Mouse (Mus musculus) liver, embryonic 13.5 days (tissue): ENCODE measurements around the gene Ak9. TPM values are rescaled to one million over a fixed set of nuclear protein-coding genes. Genes with fewer than 3 reads are reported as not detected.
"Not testable (repeated sequence)": the region's sequence is repeated elsewhere in the genome, so short reads cannot be mapped to it uniquely, and the experiment has no call there.

ENCODE experiments used
- ATAC-seq: fragments of 200-750 bp; cut with Nextera tagmentation; 2 replicates; pipeline ENCODE4 v1.8.0; 2017; ENCODE audit warnings: low read depth, mild to moderate bottlenecking, moderate number of reproducible peaks, moderate library complexity
- DNase-seq: peaks from one replicate; pipeline ENCODE4 v3.0.0; 2022
- H3K27ac ChIP-seq: fragments of 300-500 bp; sonication (generic); 2 replicates; pipeline ENCODE4 v1.5.1; 2015; ENCODE audit warnings: moderate library complexity, mild to moderate bottlenecking, inconsistent platforms
- H3K27me3 ChIP-seq: fragments of 300-500 bp; sonication (generic); 2 replicates; pipeline ENCODE4 v1.6.1; 2015; ENCODE audit warnings: mild to moderate bottlenecking, inconsistent platforms
- H3K36me3 ChIP-seq: fragments of 300-500 bp; sonication (generic); 2 replicates; pipeline ENCODE4 v1.6.1; 2015; ENCODE audit warnings: mild to moderate bottlenecking, inconsistent platforms
- H3K4me1 ChIP-seq: fragments of 300-500 bp; sonication (generic); replicated peaks from 2 replicates; pipeline ENCODE4 v1.6.1; 2015; ENCODE audit warnings: inconsistent platforms
- H3K4me2 ChIP-seq: fragments of 300-500 bp; sonication (generic); 2 replicates; pipeline ENCODE4 v1.6.1; 2015; ENCODE audit warnings: inconsistent platforms, mild to moderate bottlenecking, moderate library complexity
- H3K4me3 ChIP-seq: fragments of 300-500 bp; sonication (generic); replicated peaks from 2 replicates; pipeline ENCODE4 v1.5.1; 2015; ENCODE audit warnings: mild to moderate bottlenecking, inconsistent platforms
- H3K9ac ChIP-seq: fragments of 300-500 bp; sonication (generic); 2 replicates; pipeline ENCODE4 v1.6.1; 2015; ENCODE audit warnings: mild to moderate bottlenecking, inconsistent platforms
- H3K9me3 ChIP-seq: fragments of 300-500 bp; sonication (generic); replicated peaks from 2 replicates; pipeline ENCODE4 v1.6.1; 2016; ENCODE audit warnings: inconsistent platforms
- WGBS: fragments of 180-500 bp; shearing (Covaris S2); methylation state at CpG from one replicate; pipeline ENCODE4 v1.1.7; 2015; ENCODE audit not compliant: insufficient replicate concordance; 5-methylcytosine and 5-hydroxymethylcytosine counted together
- polyA plus RNA-seq: library from polyadenylated mRNA; unstranded; fragments of >200 nt; fragmentation: Nextera tagmentation; extraction: Ambion mirVana; gene quantifications from 2 replicates; pipeline ENCODE4 v1.2.1, GENCODE M21; 2015

Ak9 gene
- polyA plus RNA-seq, 1 experiment from 2014 or later: not detected

DNA sequence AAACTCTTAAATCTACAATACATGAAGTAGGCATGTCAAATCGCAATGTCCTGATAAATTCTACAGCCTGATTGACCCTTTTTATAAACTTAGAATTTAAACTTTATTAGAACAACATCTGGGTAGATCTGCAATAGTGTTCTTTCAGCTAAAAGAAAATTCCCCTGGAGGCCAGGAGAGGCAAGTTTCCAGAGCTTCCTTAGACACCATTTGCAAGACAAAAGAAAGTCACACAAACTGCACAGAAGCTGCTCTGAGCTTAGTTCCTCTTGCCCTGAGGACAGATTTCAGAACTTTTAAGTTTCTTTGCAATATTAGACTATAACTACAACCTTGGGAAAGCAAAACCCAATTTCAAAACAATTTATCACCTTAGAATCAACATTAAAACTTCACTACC, 109.7 kb downstream of the Ak9 start:
- WGBS: 63% methylated on average over 1 of the region's 1 CpGs
- not testable (repeated sequence) for ATAC-seq

DNA sequence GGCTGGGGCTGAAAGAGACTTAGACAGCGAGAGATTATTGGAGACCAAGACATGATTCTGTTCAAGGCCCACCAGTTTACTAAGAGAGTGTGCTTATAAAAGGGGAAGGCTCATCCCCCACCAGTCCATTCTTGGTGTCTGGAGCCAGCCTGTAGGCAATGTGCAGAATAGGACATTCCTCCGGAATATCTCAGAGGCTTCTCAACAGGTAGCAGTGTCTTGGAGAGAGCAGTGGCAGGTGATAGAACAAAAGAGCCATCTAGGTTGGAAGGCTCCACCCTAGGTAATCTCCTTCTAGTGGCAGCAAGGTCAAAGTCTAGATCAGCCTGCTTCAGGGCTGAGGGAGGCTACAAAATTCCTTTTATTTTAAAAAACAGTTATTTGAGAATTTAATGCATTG, 111.6 kb downstream of the Ak9 start:
- not testable (repeated sequence) for DNase-seq, H3K4me3 ChIP-seq
- 64% methylated on average over 2 of the region's 2 CpGs for WGBS

More for the DNA sequence above, 109.7 kb downstream of the Ak9 start:
- not testable (repeated sequence) for H3K9ac ChIP-seq, H3K9me3 ChIP-seq, H3K4me2 ChIP-seq, DNase-seq, H3K36me3 ChIP-seq, H3K4me1 ChIP-seq, H3K4me3 ChIP-seq, H3K27me3 ChIP-seq, H3K27ac ChIP-seq

DNA sequence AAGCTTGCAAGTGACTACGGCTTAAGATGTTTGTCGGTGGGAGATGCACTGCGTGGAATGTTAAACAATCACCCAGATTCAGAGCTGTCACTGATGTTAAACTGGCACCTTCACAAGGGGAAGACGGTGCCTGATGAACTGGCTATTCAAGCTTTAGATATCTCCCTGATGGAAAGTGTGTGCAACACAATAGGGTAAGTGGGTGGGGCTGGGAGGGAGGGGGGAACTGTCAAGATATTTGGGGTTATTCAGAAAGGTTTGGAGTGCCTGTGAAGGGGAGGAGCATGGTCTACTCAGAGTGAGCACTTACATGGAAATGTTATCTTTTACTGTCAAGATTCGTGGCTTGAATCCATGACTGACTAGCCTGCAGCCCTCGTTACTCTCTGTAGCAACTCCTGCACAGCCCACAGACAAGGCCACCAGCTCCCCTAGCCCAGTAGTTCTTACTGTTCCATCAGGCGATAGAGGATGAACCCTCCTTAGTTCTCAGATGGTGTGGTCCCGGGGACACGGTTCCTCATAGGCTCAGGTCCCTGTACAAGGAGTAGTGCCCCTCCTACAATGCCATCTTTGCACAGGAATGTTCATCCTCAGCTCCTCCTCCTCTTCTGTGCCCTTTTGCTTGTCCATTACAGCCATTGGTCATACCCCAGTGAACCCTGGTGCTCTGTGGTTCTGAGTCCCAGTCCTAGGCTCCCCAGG, 116.9 kb downstream of the Ak9 start:
- no peak for ATAC-seq
- DNase-seq: no peak
- Histone ChIP-seq H3K4me1 (no peaks in the 10 kb centered on the region), H3K27me3 (no peaks in the 10 kb centered on the region), H3K4me2 (no peak overlapping the region), H3K27ac (no peak overlapping the region), H3K4me3 (no peak overlapping the region), H3K36me3 (no peaks in the 10 kb centered on the region), H3K9ac (no peak overlapping the region), H3K9me3 (no peaks in the 10 kb centered on the region)
- 57% methylated on average over 9 of the region's 9 CpGs for WGBS

More for the DNA sequence above, 111.6 kb downstream of the Ak9 start:
- H3K27ac ChIP-seq, H3K36me3 ChIP-seq, H3K9ac ChIP-seq, H3K9me3 ChIP-seq, H3K27me3 ChIP-seq, ATAC-seq, H3K4me2 ChIP-seq, H3K4me1 ChIP-seq: not testable (repeated sequence)

- ATAC-seq: no peak
- 78% methylated on average over 2 of the region's 2 CpGs for WGBS
- no peak overlapping the region for H3K4me2 ChIP-seq
- H3K27ac ChIP-seq: no peak overlapping the region
- no peak for DNase-seq
- H3K4me1 ChIP-seq: no peaks in the 10 kb centered on the region
- no peak overlapping the region for H3K4me3 ChIP-seq
- H3K36me3 ChIP-seq: no peaks in the 10 kb centered on the region
- H3K9ac ChIP-seq: no peak overlapping the region
- H3K27me3 ChIP-seq: no peaks in the 10 kb centered on the region
- no peaks in the 10 kb centered on the region for H3K9me3 ChIP-seq
These were observed 119.9 kb downstream of the Ak9 start for GRCm38 (mm10) chr10:41423681-41424080.

- H3K27me3 ChIP-seq: no peaks in the 10 kb centered on the region
- H3K27ac ChIP-seq: no peak overlapping the region
- ATAC-seq: no peak
- no peak for DNase-seq
- no peaks in the 10 kb centered on the region for H3K36me3 ChIP-seq
- no peaks in the 10 kb centered on the region for H3K9me3 ChIP-seq
- H3K4me3 ChIP-seq: no peak overlapping the region
- 42% methylated on average over 6 of the region's 6 CpGs for WGBS
- no peaks in the 10 kb centered on the region for H3K4me1 ChIP-seq
- no peak overlapping the region for H3K4me2 ChIP-seq
- H3K9ac ChIP-seq: no peak overlapping the region
These were observed 122.6 kb downstream of the Ak9 start for GRCm38 (mm10) chr10:41426368-41426767.

GRCm38 (mm10) chr10:41434624-41435023, 130.8 kb downstream of the Ak9 start:
- H3K27me3 ChIP-seq: 0 out of 2 replicates have a peak, but pooled peaks cover 8% of the 10 kb centered on the region
- H3K9ac ChIP-seq: no peak overlapping the region
- ATAC-seq (no peak), DNase-seq (peak; percentile 13)
- no peaks in the 10 kb centered on the region for H3K9me3 ChIP-seq
- no peaks in the 10 kb centered on the region for H3K36me3 ChIP-seq
- WGBS: 26% methylated on average over 4 of the region's 4 CpGs
- H3K4me3 ChIP-seq: no peak overlapping the region
- no peaks in the 10 kb centered on the region for H3K4me1 ChIP-seq
- H3K4me2 ChIP-seq: no peak overlapping the region
- no peak overlapping the region for H3K27ac ChIP-seq

GRCm38 (mm10) chr10:41435141-41435540, 131.4 kb downstream of the Ak9 start:
- H3K36me3 ChIP-seq: no peaks in the 10 kb centered on the region
- no peak overlapping the region for H3K4me2 ChIP-seq
- no peaks in the 10 kb centered on the region for H3K4me1 ChIP-seq
- H3K27ac ChIP-seq: no peak overlapping the region
- H3K9ac ChIP-seq: no peak overlapping the region
- H3K4me3 ChIP-seq: no peak overlapping the region
- H3K9me3 ChIP-seq: no peaks in the 10 kb centered on the region
- WGBS: 30% methylated on average over 3 of the region's 3 CpGs
- ATAC-seq (no peak), DNase-seq (no peak)
- 0 out of 2 replicates have a peak, but pooled peaks cover 8% of the 10 kb centered on the region for H3K27me3 ChIP-seq

DNA sequence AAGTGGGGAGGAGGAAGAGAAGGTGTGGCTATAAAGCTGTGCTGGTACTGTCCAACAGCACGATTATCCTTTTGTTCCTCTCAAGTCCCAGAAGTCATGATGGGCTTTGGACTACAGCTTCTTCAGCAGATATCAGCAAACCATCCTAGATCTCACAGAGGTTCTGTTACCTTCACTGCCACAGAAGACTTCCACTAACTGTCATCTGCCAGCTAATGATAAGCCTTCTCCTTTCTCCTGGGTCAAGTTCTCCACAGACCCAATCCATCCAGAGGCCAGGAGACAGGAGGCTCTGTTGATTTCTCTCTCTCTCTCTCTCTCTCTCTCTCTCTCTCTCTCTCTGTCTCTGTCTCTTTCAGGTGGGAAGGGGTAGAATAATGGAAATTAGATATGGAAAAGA, 144.4 kb downstream of the Ak9 start:
- Histone ChIP-seq H3K9me3 (no peaks in the 10 kb centered on the region), H3K4me1 (peaks cover 40% of the 10 kb centered on the region), H3K4me3 (no peak overlapping the region), H3K9ac (no peak overlapping the region), H3K4me2 (no peak overlapping the region), H3K36me3 (peaks cover 14% of the 10 kb centered on the region), H3K27ac (no peak overlapping the region), H3K27me3 (0 out of 2 replicates have a peak, but pooled peaks cover 4% of the 10 kb centered on the region)
- no peak for DNase-seq
- ATAC-seq: no peak
- 26% methylated on average over 1 of the region's 1 CpGs for WGBS

DNA sequence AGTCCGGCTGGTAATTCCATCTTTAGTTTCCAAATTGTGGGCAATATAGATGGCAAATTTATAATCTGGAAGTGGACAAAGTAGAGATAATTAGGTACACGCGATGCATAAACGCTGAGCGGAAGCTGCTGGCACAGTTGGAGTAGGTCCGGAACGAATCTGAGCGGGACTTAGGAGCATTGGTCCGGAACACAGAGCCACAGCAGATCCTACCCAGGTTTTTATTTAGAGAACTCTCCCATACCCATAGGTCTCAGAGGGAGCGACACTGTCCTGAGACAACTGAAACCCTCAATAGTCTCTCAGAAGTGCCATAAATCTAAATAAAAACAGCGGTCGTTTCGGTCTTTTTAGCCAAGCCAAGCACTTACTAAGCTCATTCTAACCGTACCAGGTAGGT, 145.9 kb downstream of the Ak9 start:
- Histone ChIP-seq H3K4me1 (peaks cover 47% of the 10 kb centered on the region), H3K9ac (peak overlapping the region; percentile 89), H3K9me3 (no peaks in the 10 kb centered on the region), H3K27ac (peak overlapping the region; percentile 83), H3K36me3 (peaks cover 14% of the 10 kb centered on the region), H3K27me3 (0 out of 2 replicates have a peak, but pooled peaks cover 4% of the 10 kb centered on the region), H3K4me2 (peak overlapping the region; percentile 85), H3K4me3 (peak overlapping the region; percentile 95)
- DNase-seq (peak; percentile 6), ATAC-seq (peak; percentile 17; the same call in 1 of the 2 replicates)
- WGBS: 15% methylated on average over 14 of the region's 14 CpGs

DNA sequence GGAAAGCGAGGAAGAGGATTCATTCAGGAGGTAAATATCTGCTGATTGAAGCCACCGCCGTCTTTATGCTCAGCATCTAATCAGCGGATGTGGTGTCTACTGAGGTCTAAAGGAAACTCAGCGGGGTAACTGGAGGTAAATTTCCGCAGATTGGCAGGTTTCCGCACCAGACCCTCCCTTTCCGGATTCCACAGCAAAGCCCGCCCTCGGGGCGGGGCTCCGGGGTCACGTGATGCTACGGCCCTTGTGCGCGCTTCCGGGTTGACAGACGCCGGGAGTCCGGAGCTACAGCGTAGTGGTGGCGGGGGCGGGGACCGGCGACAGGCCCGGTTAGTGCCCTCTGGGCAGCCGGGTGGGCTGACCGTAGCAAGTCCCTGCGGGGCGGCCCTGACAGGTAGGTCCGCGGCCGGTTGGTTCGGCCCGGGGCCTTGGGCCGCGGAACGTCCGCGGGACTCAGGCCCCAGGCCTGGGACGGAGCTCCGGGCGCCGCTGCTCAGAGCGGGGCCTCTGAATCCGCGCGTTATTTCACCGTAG, 146.4 kb downstream of the Ak9 start, which contains the start of gene Zbtb24:
Gene Zbtb24, plus strand, starts transcription at position 247 of the 534 bp plus-strand sequence.
- peaks cover 47% of the 10 kb centered on the region for H3K4me1 ChIP-seq
- H3K9me3 ChIP-seq: no peaks in the 10 kb centered on the region
- peak within 1 kb of the TSS; percentile 89 for H3K9ac ChIP-seq
- peak within 1 kb of the TSS; percentile 83 for H3K27ac ChIP-seq
- WGBS: under 1% methylated on average over 49 of the region's 49 CpGs
- 0 out of 2 replicates have a peak, but pooled peaks cover 4% of the 10 kb centered on the region for H3K27me3 ChIP-seq
- H3K4me3 ChIP-seq: peak within 1 kb of the TSS; percentile 95
- peaks cover 17% of the 10 kb centered on the region for H3K36me3 ChIP-seq
- DNase-seq: peak; percentile 95
- ATAC-seq: peak; percentile 94
- H3K4me2 ChIP-seq: peak within 1 kb of the TSS; percentile 85

GRCm38 (mm10) chr10:41450780-41451522, 147.2 kb downstream of the Ak9 start:
- H3K4me1 ChIP-seq: peaks cover 48% of the 10 kb centered on the region
- H3K36me3 ChIP-seq: peaks cover 24% of the 10 kb centered on the region
- H3K9ac ChIP-seq: peak overlapping the region; percentile 89
- no peak for DNase-seq
- H3K27me3 ChIP-seq: 0 out of 2 replicates have a peak, but pooled peaks cover 4% of the 10 kb centered on the region
- peak overlapping the region; percentile 95 for H3K4me3 ChIP-seq
- H3K27ac ChIP-seq: peak overlapping the region; percentile 70
- H3K9me3 ChIP-seq: no peaks in the 10 kb centered on the region
- WGBS: 48% methylated on average over 18 of the region's 18 CpGs
- no peak for ATAC-seq
- H3K4me2 ChIP-seq: peak overlapping the region; percentile 85
